Mouse (Mus musculus): Measurements from ENCODE around the gene Prss38. TPM values are rescaled to one million over a fixed set of nuclear protein-coding genes. Genes with fewer than 3 reads are reported as not detected.

The Prss38 gene
- not detected for polyA plus RNA-seq (2014; fragmentation: Illumina TruSeq; extraction: RNeasy Lipid Tissue Mini Kit (QIAGEN cat#74804))

DNA sequence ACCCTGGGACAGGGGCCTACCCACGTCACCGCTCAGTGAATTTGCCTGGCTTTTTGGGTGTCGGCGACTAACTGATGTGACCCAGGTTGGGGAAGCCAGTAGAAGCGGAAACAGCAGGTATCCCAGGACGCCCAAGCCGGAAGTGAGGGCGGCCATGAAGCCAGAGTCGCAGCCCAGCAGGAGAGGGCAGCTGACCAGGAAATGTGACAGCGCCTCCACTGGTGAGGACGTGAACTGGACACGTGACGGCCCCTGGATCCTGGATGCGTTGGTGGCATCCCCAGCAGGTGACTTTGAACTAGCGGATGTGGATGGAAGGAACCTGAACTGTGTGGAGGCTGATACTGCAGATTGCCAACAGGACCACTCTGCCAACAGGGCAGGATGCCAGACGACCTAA lies at the start of gene Prss38:
Gene Prss38 (minus strand): TSS at position 183 of the 400 bp plus-strand sequence.

Other genes starting within 250 kb of the Prss38 start
- gene Obscn, start 239.3 kb downstream of the Prss38 start, polyA plus RNA-seq (2014; fragmentation: Illumina TruSeq; extraction: RNeasy Lipid Tissue Mini Kit (QIAGEN cat#74804)) = not detected
- 1.6 TPM for gene Iba57, start 211.9 kb downstream of the Prss38 start, polyA plus RNA-seq (2014; fragmentation: Illumina TruSeq; extraction: RNeasy Lipid Tissue Mini Kit (QIAGEN cat#74804))
- not detected for gene Gjc2, start 192.4 kb downstream of the Prss38 start, polyA plus RNA-seq (2014; fragmentation: Illumina TruSeq; extraction: RNeasy Lipid Tissue Mini Kit (QIAGEN cat#74804))
- 2.0 TPM for gene Guk1, start 183.4 kb downstream of the Prss38 start, polyA plus RNA-seq (2014; fragmentation: Illumina TruSeq; extraction: RNeasy Lipid Tissue Mini Kit (QIAGEN cat#74804))
- gene Mrpl55, start 173.2 kb downstream of the Prss38 start, polyA plus RNA-seq (2014; fragmentation: Illumina TruSeq; extraction: RNeasy Lipid Tissue Mini Kit (QIAGEN cat#74804)) = 12.1 TPM
- gene 2310033P09Rik, start 167.3 kb downstream of the Prss38 start, polyA plus RNA-seq (2014; fragmentation: Illumina TruSeq; extraction: RNeasy Lipid Tissue Mini Kit (QIAGEN cat#74804)) = 1.9 TPM
- gene Arf1, start 147.4 kb downstream of the Prss38 start, polyA plus RNA-seq (2014; fragmentation: Illumina TruSeq; extraction: RNeasy Lipid Tissue Mini Kit (QIAGEN cat#74804)) = 221 TPM
- gene Wnt3a, start 84.9 kb downstream of the Prss38 start, polyA plus RNA-seq (2014; fragmentation: Illumina TruSeq; extraction: RNeasy Lipid Tissue Mini Kit (QIAGEN cat#74804)) = not detected
- 0.94 TPM for gene Wnt9a, start 68.7 kb downstream of the Prss38 start, polyA plus RNA-seq (2014; fragmentation: Illumina TruSeq; extraction: RNeasy Lipid Tissue Mini Kit (QIAGEN cat#74804))
- gene Jmjd4, start 74.4 kb upstream of the Prss38 start, polyA plus RNA-seq (2014; fragmentation: Illumina TruSeq; extraction: RNeasy Lipid Tissue Mini Kit (QIAGEN cat#74804)) = 12.2 TPM
- gene Snap47, start 75.5 kb upstream of the Prss38 start, polyA plus RNA-seq (2014; fragmentation: Illumina TruSeq; extraction: RNeasy Lipid Tissue Mini Kit (QIAGEN cat#74804)) = 21.6 TPM
- 13.4 TPM for gene Zfp867, start 96.8 kb upstream of the Prss38 start, polyA plus RNA-seq (2014; fragmentation: Illumina TruSeq; extraction: RNeasy Lipid Tissue Mini Kit (QIAGEN cat#74804))
- gene Zkscan17, start 151.1 kb upstream of the Prss38 start, polyA plus RNA-seq (2014; fragmentation: Illumina TruSeq; extraction: RNeasy Lipid Tissue Mini Kit (QIAGEN cat#74804)) = 5.4 TPM
- 1.1 TPM for gene Nlrp3, start 165.9 kb upstream of the Prss38 start, polyA plus RNA-seq (2014; fragmentation: Illumina TruSeq; extraction: RNeasy Lipid Tissue Mini Kit (QIAGEN cat#74804))
- gene Olfr222, start 200.6 kb upstream of the Prss38 start, polyA plus RNA-seq (2014; fragmentation: Illumina TruSeq; extraction: RNeasy Lipid Tissue Mini Kit (QIAGEN cat#74804)) = not detected
- gene Olfr223, start 217.6 kb upstream of the Prss38 start, polyA plus RNA-seq (2014; fragmentation: Illumina TruSeq; extraction: RNeasy Lipid Tissue Mini Kit (QIAGEN cat#74804)) = not detected

Data from ovary, adult 10 weeks (tissue).